Mouse (Mus musculus) hindbrain, embryonic 12.5 days (tissue): ENCODE measurements around the gene Tmem258. TPM values are rescaled to one million over a fixed set of nuclear protein-coding genes. Genes with fewer than 3 reads are reported as not detected.

Experiments used
- ATAC-seq: fragments of 200-750 bp; cut with Nextera tagmentation; 2 replicates; pipeline ENCODE4 v1.8.0; 2017; ENCODE audit warnings: moderate TSS enrichment; ENCODE audit not compliant: low FRiP score
- H3K27ac ChIP-seq: fragments of 300-500 bp; sonication (generic); 2 replicates; pipeline ENCODE4 v1.5.1; 2016; ENCODE audit warnings: mild to moderate bottlenecking
- H3K27me3 ChIP-seq: fragments of 300-500 bp; sonication (generic); 2 replicates; pipeline ENCODE4 v1.6.1; 2016; ENCODE audit warnings: mild to moderate bottlenecking
- H3K36me3 ChIP-seq: fragments of 300-500 bp; sonication (generic); 2 replicates; pipeline ENCODE4 v1.6.1; 2016; ENCODE audit warnings: mild to moderate bottlenecking
- H3K4me1 ChIP-seq: fragments of 300-500 bp; sonication (generic); 2 replicates; pipeline ENCODE4 v1.6.1; 2016
- H3K4me2 ChIP-seq: fragments of 300-500 bp; sonication (generic); replicated peaks from 2 replicates; pipeline ENCODE4 v1.6.1; 2016; ENCODE audit warnings: mild to moderate bottlenecking
- H3K4me3 ChIP-seq: fragments of 300-500 bp; sonication (generic); 2 replicates; pipeline ENCODE4 v1.5.1; 2016; ENCODE audit warnings: mild to moderate bottlenecking
- H3K9ac ChIP-seq: fragments of 300-500 bp; sonication (generic); 2 replicates; pipeline ENCODE4 v1.6.1; 2016; ENCODE audit warnings: mild to moderate bottlenecking, moderate library complexity
- H3K9me3 ChIP-seq: fragments of 300-500 bp; sonication (generic); replicated peaks from 2 replicates; pipeline ENCODE4 v1.6.1; 2016; ENCODE audit warnings: mild to moderate bottlenecking
- WGBS: fragments of 180-500 bp; shearing (Covaris S2); methylation state at CpG from one replicate; pipeline ENCODE4 v1.1.7; 2016; 5-methylcytosine and 5-hydroxymethylcytosine counted together
- polyA plus RNA-seq: library from polyadenylated mRNA; unstranded; fragments of >200 nt; fragmentation: Nextera tagmentation; extraction: Ambion mirVana; gene quantifications from 2 replicates; pipeline ENCODE4 v1.2.1, GENCODE M21; 2016

Tmem258 gene
- polyA plus RNA-seq, 1 experiment from 2014 or later, result 342 TPM

DNA sequence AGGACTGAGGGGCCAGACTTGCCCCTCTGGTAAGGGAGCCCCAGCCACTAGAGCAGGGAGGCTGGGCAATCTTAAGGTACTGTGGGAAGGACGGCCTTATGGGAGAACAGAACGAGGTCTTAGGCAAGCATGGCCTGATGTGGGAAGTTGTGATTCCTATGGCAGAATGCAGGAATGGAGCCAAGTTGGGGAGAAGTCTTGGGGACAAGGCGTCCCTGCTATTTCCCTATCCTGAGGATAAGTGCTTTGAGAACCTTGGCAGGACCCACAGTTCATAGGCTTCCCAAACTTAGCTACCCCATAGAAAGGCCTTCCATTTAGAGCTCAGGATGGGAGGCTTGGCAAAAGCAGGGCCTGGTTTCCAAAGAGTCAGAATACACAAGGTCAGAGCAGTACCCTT lies 5.0 kb downstream of the Tmem258 start:
- H3K4me3 ChIP-seq, result no peak overlapping the region
- peaks cover 8% of the 10 kb centered on the region for H3K4me1 ChIP-seq
- no peak overlapping the region for H3K9ac ChIP-seq
- ATAC-seq, result no peak
- peaks cover 62% of the 10 kb centered on the region for H3K36me3 ChIP-seq
- WGBS, result 85% methylated on average over 3 of the region's 3 CpGs
- no peaks in the 10 kb centered on the region for H3K9me3 ChIP-seq
- no peak overlapping the region for H3K27ac ChIP-seq
- H3K27me3 ChIP-seq, result no peaks in the 10 kb centered on the region
- no peak overlapping the region for H3K4me2 ChIP-seq

DNA sequence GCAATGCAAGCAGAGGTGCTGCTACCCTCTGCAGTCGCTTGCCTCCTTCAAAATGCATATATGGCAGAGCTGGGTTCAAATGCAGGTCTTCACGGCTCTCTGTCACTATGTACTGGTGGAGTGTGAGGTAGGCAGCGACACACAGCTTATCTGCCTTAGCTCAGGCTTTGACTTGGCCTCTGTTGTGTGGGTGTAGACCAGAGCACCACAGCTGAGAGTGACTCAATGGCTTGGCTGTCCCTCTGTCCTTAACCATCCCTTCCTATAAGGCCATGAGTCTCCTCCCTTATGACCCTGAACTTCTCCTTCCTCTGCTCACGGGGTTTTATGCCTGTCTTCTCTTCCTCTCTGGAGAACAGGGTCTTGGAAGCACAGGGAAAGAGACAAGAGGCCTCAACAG lies 7.1 kb downstream of the Tmem258 start:
- Histone ChIP-seq H3K9me3 (no peaks in the 10 kb centered on the region), H3K4me2 (no peak overlapping the region), H3K9ac (no peak overlapping the region), H3K27ac (no peak overlapping the region), H3K27me3 (no peaks in the 10 kb centered on the region), H3K36me3 (peaks cover 61% of the 10 kb centered on the region), H3K4me3 (no peak overlapping the region), H3K4me1 (no peaks in the 10 kb centered on the region)
- no peak for ATAC-seq
- WGBS, result 86% methylated on average over 4 of the region's 4 CpGs

DNA sequence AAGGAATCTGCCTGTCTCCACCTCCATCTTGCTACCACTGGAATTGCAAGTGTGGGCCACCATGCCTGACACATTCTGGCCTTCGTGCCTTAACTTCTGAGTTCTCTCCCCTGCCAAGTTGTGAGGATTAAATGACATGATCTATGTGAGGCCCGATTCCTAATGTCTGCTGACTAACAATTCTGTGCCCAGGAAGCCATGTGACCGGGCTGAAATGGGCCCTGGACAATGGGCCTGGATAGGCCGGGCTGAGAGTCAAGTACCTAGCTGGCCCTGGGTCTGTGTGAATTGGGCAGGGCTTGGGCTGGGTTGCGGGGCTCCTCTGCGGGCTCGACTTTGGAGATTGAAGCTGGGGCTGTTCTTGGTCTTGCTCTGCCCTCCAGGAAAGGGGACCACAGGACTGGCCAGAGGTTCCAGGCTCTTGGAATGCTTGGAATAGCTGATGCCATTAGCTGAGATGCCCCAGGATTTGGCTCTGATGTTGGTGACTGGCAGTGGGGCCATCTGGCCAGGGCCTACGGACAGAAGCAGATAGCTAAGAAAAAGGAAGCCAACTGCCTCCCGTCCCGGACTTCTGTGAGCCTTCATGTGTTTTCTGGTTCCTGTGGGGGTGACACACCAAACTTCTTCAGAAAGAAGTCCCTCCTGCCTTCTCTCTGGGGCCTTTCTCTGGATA lies 10.1 kb downstream of the Tmem258 start:
- Histone ChIP-seq H3K9ac (no peak overlapping the region), H3K27me3 (no peaks in the 10 kb centered on the region), H3K36me3 (peaks cover 34% of the 10 kb centered on the region), H3K4me2 (no peak overlapping the region), H3K9me3 (no peaks in the 10 kb centered on the region), H3K4me1 (no peaks in the 10 kb centered on the region), H3K4me3 (no peak overlapping the region), H3K27ac (no peak overlapping the region)
- WGBS, result 94% methylated on average over 10 of the region's 10 CpGs
- ATAC-seq, result no peak

DNA sequence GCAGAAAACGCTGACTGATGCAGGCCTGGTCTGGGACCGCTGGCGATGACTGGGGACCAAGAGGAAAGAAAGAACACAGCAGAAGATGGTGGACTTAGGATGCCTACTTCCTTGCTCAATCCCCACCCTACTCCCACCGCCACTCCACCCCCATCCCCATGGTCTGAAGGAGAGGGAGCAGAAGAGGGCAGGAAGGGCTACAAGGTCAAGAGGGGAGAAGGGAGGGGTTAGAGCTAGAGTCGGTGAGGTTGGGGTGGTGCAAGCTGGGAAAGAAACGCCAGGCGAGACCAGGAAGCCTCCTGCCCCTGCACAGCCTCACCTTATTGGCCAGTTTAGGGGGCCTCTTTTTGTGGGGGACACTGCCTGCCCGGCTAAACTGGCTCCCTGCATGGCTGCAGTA lies 12.3 kb downstream of the Tmem258 start:
- Histone ChIP-seq H3K9me3 (no peaks in the 10 kb centered on the region), H3K4me1 (no peaks in the 10 kb centered on the region), H3K9ac (no peak overlapping the region), H3K27me3 (no peaks in the 10 kb centered on the region), H3K36me3 (peaks cover 15% of the 10 kb centered on the region), H3K27ac (no peak overlapping the region), H3K4me2 (no peak overlapping the region), H3K4me3 (no peak overlapping the region)
- WGBS, result 84% methylated on average over 8 of the region's 8 CpGs
- no peak for ATAC-seq

DNA sequence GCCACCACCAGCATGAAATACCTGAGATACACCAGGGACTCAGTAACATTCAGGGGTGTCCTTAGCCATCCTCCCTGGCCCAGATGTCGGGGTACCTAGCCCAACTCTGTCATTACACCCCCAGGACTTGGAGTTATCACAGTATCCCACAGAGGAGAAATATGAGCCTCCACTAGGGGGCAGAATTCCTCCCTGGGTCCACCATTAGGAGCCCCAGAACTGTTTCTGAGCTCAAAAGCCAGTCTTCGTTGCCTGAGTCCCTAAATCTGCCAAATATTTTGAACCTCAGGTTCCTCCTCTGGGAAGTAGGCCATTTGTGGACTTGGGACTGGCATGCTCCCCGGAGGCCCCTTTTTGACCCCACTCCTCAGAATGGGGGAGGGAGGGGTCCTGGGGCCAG lies 15.3 kb downstream of the Tmem258 start:
- WGBS, result 69% methylated on average over 3 of the region's 3 CpGs
- no peaks in the 10 kb centered on the region for H3K9me3 ChIP-seq
- H3K4me3 ChIP-seq, result no peak overlapping the region
- no peak overlapping the region for H3K9ac ChIP-seq
- H3K27me3 ChIP-seq, result no peaks in the 10 kb centered on the region
- H3K27ac ChIP-seq, result no peak overlapping the region
- no peak; the same call in 1 of the 2 replicates for ATAC-seq
- no peaks in the 10 kb centered on the region for H3K36me3 ChIP-seq
- no peaks in the 10 kb centered on the region for H3K4me1 ChIP-seq
- no peak overlapping the region for H3K4me2 ChIP-seq

DNA sequence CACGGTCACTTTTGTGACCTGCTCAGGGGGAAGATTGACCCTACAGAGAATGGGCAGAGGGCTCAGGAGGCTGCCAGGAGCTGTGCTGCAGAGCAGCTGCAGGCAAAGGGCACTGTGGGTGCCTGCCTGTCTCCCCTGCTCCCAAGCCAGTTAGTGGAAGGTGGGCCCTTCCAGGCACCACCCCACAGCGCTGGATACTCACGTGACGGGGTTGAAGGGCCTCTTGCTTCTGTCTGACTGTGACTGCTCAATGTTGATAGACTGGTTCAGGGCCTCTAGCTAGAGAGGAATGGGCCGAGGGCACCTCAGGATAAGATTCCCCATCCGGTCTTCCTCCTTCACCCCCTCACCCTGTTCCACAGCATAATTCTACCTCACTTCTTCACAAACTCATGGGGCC lies 15.8 kb downstream of the Tmem258 start:
- H3K36me3 ChIP-seq, result no peaks in the 10 kb centered on the region
- H3K4me1 ChIP-seq, result peaks cover under 1% of the 10 kb centered on the region; the same call in 1 of the 2 replicates
- H3K27me3 ChIP-seq, result no peaks in the 10 kb centered on the region
- no peak overlapping the region for H3K4me2 ChIP-seq
- no peak overlapping the region for H3K4me3 ChIP-seq
- no peak overlapping the region for H3K27ac ChIP-seq
- H3K9ac ChIP-seq, result no peak overlapping the region
- no peak for ATAC-seq
- 79% methylated on average over 6 of the region's 6 CpGs for WGBS
- no peaks in the 10 kb centered on the region for H3K9me3 ChIP-seq

DNA sequence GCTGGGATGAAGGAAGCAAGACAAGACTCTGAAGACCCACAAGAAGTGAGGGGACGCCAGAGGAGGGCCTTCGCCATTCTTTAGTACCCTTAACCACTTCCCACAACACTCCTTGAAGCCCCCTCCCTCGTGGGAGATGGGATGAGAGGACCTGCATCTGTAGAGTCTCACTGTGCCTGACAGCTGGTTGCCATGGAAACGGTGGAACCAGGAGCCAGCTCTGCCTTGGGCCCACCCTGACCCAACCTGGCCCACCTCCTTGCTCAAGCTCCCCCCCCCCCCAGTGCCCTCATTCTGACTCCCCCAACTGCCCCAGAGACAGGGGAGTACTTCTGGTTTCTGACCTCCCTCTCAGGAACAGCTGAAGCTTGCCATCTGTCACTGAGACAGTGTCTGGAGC lies 17.8 kb downstream of the Tmem258 start:
- no peak overlapping the region for H3K9ac ChIP-seq
- no peaks in the 10 kb centered on the region for H3K27me3 ChIP-seq
- no peak overlapping the region for H3K4me2 ChIP-seq
- peaks cover 10% of the 10 kb centered on the region for H3K4me1 ChIP-seq
- ATAC-seq, result no peak
- H3K4me3 ChIP-seq, result no peak overlapping the region
- WGBS, result 62% methylated on average over 4 of the region's 4 CpGs
- H3K36me3 ChIP-seq, result no peaks in the 10 kb centered on the region
- H3K27ac ChIP-seq, result no peak overlapping the region
- H3K9me3 ChIP-seq, result no peaks in the 10 kb centered on the region

DNA sequence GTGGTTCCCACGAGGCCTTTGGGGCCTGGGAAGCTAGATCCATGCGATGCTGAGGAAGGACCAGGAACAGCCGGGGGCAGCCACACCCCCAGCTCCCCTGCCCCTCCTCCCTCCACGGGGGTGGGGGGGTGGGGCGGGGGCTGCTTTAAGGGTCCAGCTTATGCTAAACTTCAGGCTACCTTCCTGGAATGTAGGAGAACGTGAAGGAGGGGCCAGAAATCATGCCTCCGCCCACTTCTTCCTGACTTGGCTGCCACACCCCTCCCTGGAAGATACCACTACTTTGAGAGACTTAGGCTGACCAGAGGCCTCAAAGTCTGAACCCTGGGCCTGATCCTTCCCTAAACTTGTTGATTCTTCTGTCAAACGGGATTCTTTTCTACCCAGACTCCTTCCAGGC lies 18.8 kb downstream of the Tmem258 start:
- H3K27me3 ChIP-seq, result no peaks in the 10 kb centered on the region
- H3K27ac ChIP-seq, result no peak overlapping the region
- 59% methylated on average over 7 of the region's 8 CpGs for WGBS
- ATAC-seq, result no peak
- no peaks in the 10 kb centered on the region for H3K9me3 ChIP-seq
- H3K4me3 ChIP-seq, result no peak overlapping the region
- no peaks in the 10 kb centered on the region for H3K36me3 ChIP-seq
- H3K4me1 ChIP-seq, result peaks cover 10% of the 10 kb centered on the region
- H3K9ac ChIP-seq, result no peak overlapping the region
- H3K4me2 ChIP-seq, result no peak overlapping the region

DNA sequence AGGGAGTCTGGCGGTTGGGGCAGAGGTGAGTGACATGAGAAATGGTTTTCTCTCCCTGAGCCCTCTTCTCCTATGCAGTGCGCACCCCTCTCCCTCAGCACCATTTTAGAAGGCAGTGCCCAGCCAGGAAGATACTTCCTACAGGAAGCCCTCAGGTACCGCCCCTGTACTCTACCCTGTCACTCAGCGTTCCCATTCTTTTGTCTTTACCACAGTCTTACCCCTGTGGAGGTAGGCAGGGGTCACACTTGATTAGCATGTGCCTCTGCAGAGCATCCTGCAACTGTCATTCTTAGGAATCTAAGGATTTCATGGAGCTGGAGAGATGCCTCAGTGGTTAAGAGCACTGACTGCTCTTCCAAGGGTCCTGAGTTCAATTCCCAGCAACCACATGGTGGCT lies 19.7 kb downstream of the Tmem258 start:
- Histone ChIP-seq H3K4me1 (peaks cover 10% of the 10 kb centered on the region), H3K27me3 (no peaks in the 10 kb centered on the region), H3K36me3 (no peaks in the 10 kb centered on the region), H3K4me3 (no peak overlapping the region), H3K9ac (no peak overlapping the region), H3K27ac (no peak overlapping the region), H3K4me2 (no peak overlapping the region), H3K9me3 (no peaks in the 10 kb centered on the region)
- ATAC-seq, result no peak
- 82% methylated on average over 4 of the region's 4 CpGs for WGBS

DNA sequence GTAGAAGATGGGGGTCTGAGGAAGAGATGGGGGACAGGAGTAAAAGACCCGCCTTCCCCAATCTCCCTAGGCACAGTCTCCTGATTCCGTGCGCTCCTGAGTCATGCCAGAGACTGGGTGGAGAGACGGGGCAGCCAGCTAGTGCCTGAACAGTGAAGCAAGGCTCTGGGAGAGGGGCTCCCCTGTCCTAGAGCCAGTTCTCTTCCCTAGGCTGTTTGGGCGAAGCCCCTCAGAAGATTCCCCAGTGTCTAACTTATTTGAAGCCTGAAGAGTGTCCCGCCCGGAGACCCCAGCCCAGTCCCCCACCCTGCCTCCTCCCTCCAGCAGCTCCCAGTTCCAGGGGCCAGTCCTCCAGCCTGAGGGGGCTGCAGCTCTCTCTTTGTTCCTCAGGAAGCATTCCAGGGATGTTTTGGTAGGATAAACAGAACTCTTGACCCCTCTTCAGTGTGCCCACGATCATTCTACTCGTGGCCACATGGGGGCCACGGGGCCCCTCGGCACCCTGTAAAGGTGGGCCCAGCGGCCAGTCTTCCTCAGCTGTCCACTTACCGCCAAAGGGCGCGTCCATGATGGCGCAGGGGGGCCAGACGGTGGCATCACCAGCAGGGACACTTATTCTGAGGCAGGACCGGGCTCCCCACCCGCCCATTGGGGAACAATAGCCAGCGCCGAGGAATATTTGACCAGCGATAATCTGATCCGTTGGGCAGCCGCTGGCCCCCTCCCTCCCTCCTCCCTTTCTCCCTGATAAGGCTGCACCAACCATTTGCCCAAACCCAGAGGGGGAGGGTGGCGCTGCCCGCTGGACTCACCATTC lies 21.0 kb downstream of the Tmem258 start:
- peak overlapping the region; percentile 32; the same call in 1 of the 2 replicates for H3K9ac ChIP-seq
- 29% methylated on average over 26 of the region's 26 CpGs for WGBS

DNA sequence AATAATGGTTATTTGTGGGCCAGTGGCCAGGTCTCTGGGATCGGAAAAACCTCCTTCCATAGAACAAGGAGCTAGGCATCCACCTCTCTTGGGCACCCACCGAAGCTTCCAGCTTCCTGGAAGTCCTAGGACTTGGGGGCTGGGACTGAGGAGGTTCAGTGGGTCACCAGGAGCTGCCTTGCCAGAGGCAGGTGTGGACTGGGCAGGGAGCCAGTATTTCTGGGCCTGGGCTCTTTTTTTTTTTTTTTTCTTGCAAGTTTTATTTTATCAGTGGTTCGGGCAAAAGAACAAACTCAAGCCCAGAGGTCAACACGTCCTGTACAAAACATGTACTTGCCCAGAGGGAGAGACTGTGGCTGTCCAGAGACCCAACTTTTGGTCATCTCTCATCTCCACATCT lies 22.0 kb downstream of the Tmem258 start:
- Histone ChIP-seq H3K4me2 (no peak overlapping the region), H3K36me3 (no peaks in the 10 kb centered on the region), H3K4me3 (no peak overlapping the region), H3K27ac (no peak overlapping the region), H3K27me3 (peaks cover 5% of the 10 kb centered on the region), H3K9ac (no peak overlapping the region), H3K9me3 (no peaks in the 10 kb centered on the region), H3K4me1 (peaks cover 10% of the 10 kb centered on the region)
- 87% methylated on average over 4 of the region's 4 CpGs for WGBS
- no peak for ATAC-seq

More for the DNA sequence above, 21.0 kb downstream of the Tmem258 start:
- peaks cover 10% of the 10 kb centered on the region for H3K4me1 ChIP-seq
- H3K4me3 ChIP-seq, result no peak overlapping the region
- H3K36me3 ChIP-seq, result no peaks in the 10 kb centered on the region
- H3K9me3 ChIP-seq, result no peaks in the 10 kb centered on the region
- H3K27me3 ChIP-seq, result peaks cover 3% of the 10 kb centered on the region; the same call in 1 of the 2 replicates
- no peak for ATAC-seq
- H3K27ac ChIP-seq, result no peak overlapping the region
- peak overlapping the region; percentile 28 for H3K4me2 ChIP-seq

DNA sequence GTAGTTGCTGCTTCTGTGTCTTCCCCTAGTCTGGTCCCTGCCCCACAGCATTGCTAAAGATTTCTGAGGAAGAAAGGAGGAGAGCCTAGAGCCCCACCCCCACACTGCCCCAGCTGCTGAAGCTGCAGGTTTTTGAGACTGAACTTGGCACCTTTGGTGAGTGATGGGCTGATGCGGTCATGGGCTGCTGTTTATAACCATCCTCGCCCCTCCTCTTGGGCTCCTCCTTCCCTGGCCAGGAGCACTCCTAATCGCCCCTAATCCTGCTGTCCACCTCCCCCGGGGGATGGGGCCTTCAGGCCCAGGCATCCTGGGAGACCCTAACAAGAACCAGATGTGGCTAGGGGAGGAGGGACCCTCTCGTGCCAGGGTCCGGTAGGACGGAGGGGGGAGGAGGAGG lies 27.2 kb downstream of the Tmem258 start:
- H3K27ac ChIP-seq, result no peak overlapping the region
- no peak overlapping the region for H3K4me2 ChIP-seq
- no peak overlapping the region for H3K4me3 ChIP-seq
- no peaks in the 10 kb centered on the region for H3K9me3 ChIP-seq
- peaks cover 21% of the 10 kb centered on the region for H3K27me3 ChIP-seq
- no peaks in the 10 kb centered on the region for H3K36me3 ChIP-seq
- WGBS, result 8% methylated on average over 7 of the region's 7 CpGs
- peaks cover 15% of the 10 kb centered on the region for H3K4me1 ChIP-seq
- no peak overlapping the region for H3K9ac ChIP-seq
- no peak for ATAC-seq

DNA sequence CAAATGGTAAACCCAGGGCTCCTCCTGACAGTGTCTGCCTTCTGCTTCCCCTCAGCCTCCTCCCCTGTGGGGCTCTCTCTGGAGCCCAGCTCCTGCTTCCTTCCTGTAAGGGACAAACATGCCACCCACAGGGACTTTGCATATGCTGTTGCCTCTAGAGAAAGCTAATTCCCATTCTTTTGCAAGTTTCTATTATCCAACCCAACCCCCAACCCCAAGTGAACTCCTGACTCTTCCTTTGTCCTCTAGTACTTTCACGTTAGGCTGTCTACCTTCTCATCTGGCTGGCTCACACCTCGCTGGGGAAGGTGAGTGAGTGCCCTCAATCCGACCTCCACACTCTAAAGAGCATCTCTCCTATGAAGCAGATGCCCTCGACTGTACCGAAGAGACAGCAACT lies 28.1 kb downstream of the Tmem258 start:
- Histone ChIP-seq H3K36me3 (no peaks in the 10 kb centered on the region), H3K4me1 (peaks cover 15% of the 10 kb centered on the region), H3K27ac (no peak overlapping the region), H3K27me3 (peaks cover 21% of the 10 kb centered on the region), H3K4me2 (no peak overlapping the region), H3K9me3 (no peaks in the 10 kb centered on the region), H3K9ac (no peak overlapping the region), H3K4me3 (no peak overlapping the region)
- ATAC-seq, result no peak
- WGBS, result 17% methylated on average over 5 of the region's 5 CpGs
